Mouse (Mus musculus) megakaryocyte-erythroid progenitor cell, adult 5-6 weeks (primary cell): Measurements from ENCODE around the gene Olfr875. TPM values are rescaled to one million over a fixed set of nuclear protein-coding genes. Genes with fewer than 3 reads are reported as not detected.
"Not testable (repeated sequence)": the region's sequence is repeated elsewhere in the genome, so short reads cannot be mapped to it uniquely, and the experiment has no call there.

ENCODE experiments used
- ATAC-seq: replicated peaks from 2 replicates; pipeline ENCODE4 v1.8.0; 2016; ENCODE audit warnings: mild to moderate bottlenecking, inconsistent platforms; ENCODE audit not compliant: severe bottlenecking, poor library complexity, low FRiP score, low TSS enrichment
- total RNA-seq, 2 experiments: library from RNA; stranded (forward) in 1 of 2; stranded (reverse) in 1 of 2; fragments of 200-1000, 215-1000 nt in 1 of 2; fragments of >200 nt in 1 of 2; fragmentation: Nextera tagmentation in 1 of 2; gene quantifications; 2 replicates each; pipeline ENCODE4 v1.2.3; 2014 to 2017

The Olfr875 gene
- total RNA-seq (2014; fragmentation: Nextera tagmentation) (not detected in 2 replicates), total RNA-seq (2017) (not detected in 2 replicates)

DNA sequence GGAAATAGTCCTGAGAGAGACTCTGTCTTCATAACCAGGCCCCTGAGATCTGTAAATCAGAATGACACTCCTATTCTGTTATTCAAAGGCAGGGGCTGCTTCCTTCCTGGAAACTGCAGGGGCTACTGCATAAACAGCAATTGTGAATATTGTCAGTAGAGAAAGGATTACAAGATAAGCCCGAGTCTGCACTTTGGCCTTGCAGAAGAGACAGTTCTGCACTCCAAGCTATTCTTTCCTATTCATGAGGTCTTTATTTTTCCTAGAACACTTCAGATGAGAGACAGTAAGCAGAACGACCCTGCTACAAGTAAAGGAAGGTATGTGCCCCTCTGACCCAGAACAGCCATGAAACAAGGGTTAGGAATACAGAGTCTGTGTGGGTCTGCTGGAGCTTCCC lies at the start of gene Olfr875:
Olfr875 (plus strand) TSS at position 99 of the 400 bp plus-strand sequence.
- no peak for ATAC-seq

DNA sequence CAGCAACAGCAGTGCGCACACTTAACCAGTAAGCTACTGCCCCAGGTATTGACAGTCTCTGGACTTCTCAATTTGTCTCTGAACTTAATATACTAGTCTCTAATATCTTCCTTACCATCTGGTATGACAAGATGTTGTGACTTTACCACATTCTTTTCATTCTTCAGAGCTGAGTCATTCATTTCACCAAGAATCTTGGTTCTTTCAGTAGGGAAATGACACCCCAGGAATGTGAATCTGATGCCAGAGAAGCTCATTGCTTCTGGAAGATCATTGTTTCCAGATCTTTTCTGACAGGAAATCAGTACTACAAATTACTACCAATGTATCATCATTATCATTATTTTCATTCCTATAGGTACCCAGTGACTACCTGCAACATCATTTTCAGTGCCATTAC lies 37.3 kb upstream of the Olfr875 start:
- ATAC-seq: no peak

DNA sequence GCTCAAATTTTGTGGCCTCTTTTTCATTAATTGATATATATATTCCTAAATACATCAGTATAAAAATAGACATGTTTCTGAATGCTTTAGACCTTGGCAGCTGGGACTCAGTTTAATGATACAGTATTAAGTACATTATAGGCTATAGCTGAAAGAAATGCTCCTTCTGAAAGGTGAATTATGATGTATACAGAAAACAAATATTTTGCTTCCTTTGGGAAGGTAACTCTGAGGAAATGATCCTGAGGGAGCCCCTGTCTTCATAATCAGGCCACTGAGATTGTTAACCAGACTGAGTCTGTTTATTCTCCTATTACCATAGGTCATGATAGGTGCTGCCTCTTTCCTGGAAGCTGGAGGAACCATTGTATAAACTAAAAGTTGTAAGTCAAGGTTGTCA lies 26.9 kb upstream of the Olfr875 start, which contains the start of gene Olfr874:
Olfr874 (plus strand) TSS at position 301 of the 400 bp plus-strand sequence.
- no peak for ATAC-seq

DNA sequence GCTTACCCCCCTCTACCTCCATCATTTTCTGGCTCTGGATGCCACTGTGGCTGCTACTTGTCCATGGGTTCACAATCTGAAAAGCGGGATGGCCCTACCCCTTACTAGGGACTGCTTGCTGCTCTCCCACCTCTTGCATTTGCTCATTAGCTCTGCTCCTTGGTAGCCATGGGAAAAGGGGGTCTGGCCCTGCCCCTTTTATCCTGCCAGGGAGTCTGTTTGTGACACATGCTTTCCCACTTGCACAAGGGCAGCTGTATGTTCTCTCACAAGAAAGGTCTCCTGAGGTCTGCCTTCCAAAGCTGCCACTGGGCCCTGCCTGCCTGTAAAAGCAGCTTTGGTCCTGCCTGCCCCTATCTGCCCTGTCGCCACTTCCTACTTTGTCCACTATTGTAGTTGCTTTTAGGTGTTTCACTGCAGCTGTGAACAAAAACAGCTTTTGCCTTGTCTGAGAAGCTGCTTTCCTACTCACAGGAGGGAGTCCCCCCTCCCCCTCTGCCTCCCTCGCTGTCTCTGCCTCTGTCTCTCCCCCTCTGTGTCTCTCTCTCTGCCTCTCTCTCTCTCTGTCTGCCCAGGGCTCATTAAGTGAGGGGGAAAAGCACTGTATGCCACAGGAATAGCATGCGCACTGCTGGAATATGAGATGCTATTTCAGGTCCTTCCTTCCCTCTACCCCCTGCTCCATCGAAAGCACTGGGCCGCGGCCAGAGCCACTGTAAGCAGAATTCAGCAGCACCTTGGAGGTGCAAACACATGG lies 21.2 kb upstream of the Olfr875 start:
- ATAC-seq: no peak

GRCm38 (mm10) chr9:37751467-37751866 lies 20.2 kb upstream of the Olfr875 start:
- no peak for ATAC-seq

DNA sequence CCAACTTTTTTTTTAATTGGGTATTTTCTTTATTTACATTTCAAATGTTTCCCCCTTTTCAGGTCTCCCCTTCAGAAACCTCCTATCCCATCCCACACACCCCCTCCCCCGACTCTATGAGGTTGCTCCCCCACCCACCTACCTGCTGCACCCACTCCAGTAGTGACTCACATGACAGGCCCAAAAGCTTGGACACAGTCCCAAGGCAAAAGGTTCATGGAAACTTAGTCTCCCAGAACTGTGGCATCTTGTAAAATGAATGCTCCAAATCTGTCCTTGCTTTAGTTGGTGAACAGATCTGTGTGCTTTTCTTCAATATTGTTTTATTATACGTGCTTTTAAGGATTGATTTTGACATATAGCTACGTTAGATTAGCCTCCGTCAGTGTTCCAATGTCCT lies 19.7 kb upstream of the Olfr875 start:
- ATAC-seq: no peak

GRCm38 (mm10) chr9:37761728-37762127 lies 9.9 kb upstream of the Olfr875 start:
- ATAC-seq: no peak

GRCm38 (mm10) chr9:37762541-37762940 lies 9.1 kb upstream of the Olfr875 start:
- ATAC-seq: 0 out of 2 replicates have a peak, but pooled peaks have one; percentile 55

GRCm38 (mm10) chr9:37770661-37771060 lies 996 bp upstream of the Olfr875 start:
- no peak for ATAC-seq

DNA sequence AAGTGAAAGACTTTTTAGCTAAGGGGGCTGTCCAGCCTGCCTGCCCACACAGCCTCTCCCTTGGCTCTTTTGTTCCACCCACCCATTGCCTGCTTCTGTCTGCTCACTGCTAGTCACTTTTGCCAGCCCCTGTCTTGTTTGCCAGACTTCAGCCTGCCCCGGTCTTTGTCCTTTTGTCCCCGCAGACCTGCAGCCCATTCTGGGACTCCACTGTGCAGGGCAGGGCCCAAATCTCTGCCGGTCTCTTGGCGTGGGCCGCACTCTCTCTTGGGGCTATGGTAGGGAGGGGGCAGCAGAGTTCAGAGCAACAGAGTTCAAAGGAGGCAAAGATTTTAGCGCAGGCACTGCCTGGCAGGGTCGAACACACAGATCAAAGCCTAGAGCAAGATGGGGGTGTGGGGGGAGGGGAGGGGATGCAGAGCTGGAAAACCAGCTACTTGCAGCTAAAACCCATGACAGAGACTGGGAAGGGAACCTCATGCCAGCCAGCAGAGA lies 11.2 kb downstream of the Olfr875 start:
- ATAC-seq: no peak

- not testable (repeated sequence) for ATAC-seq
These were observed 12.0 kb downstream of the Olfr875 start for GRCm38 (mm10) chr9:37783394-37784387.

- ATAC-seq: no peak
These were observed 14.8 kb downstream of the Olfr875 start for GRCm38 (mm10) chr9:37786411-37786810.

GRCm38 (mm10) chr9:37802055-37802454 lies 30.4 kb downstream of the Olfr875 start:
- no peak for ATAC-seq

GRCm38 (mm10) chr9:37802731-37803130 lies 31.1 kb downstream of the Olfr875 start, which contains the start of gene Olfr876:
Gene Olfr876 (plus strand): TSS chr9:37803031.
- ATAC-seq: no peak

GRCm38 (mm10) chr9:37807235-37807634 lies 35.6 kb downstream of the Olfr875 start:
- ATAC-seq: no peak

GRCm38 (mm10) chr9:37808456-37808855 lies 36.8 kb downstream of the Olfr875 start:
- peak; percentile 68 for ATAC-seq

DNA sequence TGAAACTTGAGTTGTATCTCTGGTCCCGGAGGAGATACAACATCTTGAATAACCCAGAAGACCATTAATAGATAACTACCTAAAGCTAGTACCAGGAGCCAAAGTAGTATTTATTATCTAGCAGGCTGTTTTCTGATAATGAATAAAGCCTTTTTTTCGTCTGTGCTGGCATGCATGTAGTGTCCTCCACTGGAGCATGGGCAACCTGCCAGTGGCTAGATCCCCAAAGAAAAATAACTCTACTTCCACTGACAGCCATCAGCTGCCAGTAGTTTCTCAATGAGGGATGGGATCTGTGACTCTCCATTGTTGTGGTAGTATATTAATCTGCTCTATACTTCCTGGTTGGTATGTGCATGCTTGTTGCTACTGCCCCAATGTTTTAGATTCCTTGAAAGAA lies 37.3 kb downstream of the Olfr875 start:
- ATAC-seq: no peak

- no peak for ATAC-seq
These were observed 43.0 kb downstream of the Olfr875 start for GRCm38 (mm10) chr9:37814696-37815095.
